Comparison of ENCODE assay signal across 22 mouse cellular contexts in the genomic region with DNA sequence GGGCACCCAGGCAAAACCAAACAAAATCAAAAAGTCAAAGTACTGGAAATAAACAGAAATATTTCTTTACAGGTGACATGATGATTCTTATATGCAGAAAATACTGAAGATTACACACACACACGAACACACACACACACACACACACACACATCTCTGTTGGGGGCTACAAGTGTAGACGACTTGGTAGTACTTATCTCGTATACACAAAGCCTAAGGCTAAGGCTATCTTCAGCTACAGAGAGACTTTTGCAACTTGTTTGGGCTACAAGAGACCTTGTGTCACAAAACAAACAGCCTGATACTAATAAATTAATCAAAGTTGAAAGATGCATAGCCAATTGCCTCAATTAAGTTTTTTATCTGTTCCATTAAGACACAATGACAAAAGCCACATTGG. TPM values are rescaled to one million over a fixed set of nuclear protein-coding genes. Genes with fewer than 3 reads are reported as not detected.
A peak's percentile ranks its signal among the peaks of the same experiment; 100 is the strongest.
DNase-seq lines count a peak whose midpoint lies in the region; ATAC-seq and TF ChIP-seq lines count a peak whose summit lies in the region.
"Had no signal": no experiment of that assay in that cellular context is flagged by ENCODE, and none has a peak within 500 bp of the region (broad histone marks: within the 10 kb centered on the region; RNA-seq: fewer than 3 reads in every experiment).

No protein-coding gene starts in this region.

- 57% methylated on average over 3 of the region's 3 CpGs for WGBS in liver, embryonic 11.5 days
- WGBS in liver, postnatal 0 days (ENCODE audit: insufficient replicate concordance), result 61% methylated on average over 3 of the region's 3 CpGs
- 33% methylated on average over 3 of the region's 3 CpGs for WGBS in liver, embryonic 12.5 days (ENCODE audit: insufficient replicate concordance)
- WGBS in liver, embryonic 13.5 days (ENCODE audit: insufficient replicate concordance), result 36% methylated on average over 3 of the region's 3 CpGs
- WGBS in liver, embryonic 16.5 days (ENCODE audit: insufficient replicate concordance), result 45% methylated on average over 3 of the region's 3 CpGs

- TF ChIP-seq CTCF in liver, postnatal 0 days (IDR thresholded peaks at IDR 0.05; ENCODE audit: low read depth), result no peak

- no peak for DNase-seq in liver, embryonic 11.5 days (ENCODE audit: low spot score)
- DNase-seq in liver, postnatal 0 days, result no peak
- DNase-seq in liver, result no peak
- DNase-seq in liver, embryonic 13.5 days, result no peak
- DNase-seq in heart, postnatal 14 days, result no peak
- DNase-seq in frontal cortex, adult 2 months (ENCODE audit: extremely low spot score in 1 of 2, low spot score in 1 of 2), result no peak
- DNase-seq: adrenal gland, adult 2 months; adrenal gland, adult 8-10 months; adrenal gland, postnatal 10 days; adrenal gland, postnatal 14 days; adrenal gland, postnatal 25 days; adrenal gland, postnatal 36 days; B cell, adult 2 months; cerebellum, adult 11 months; cerebellum, adult 11-12 months had no signal

- 0 out of 2 replicates have a peak, but pooled peaks have one; percentile 57 for ATAC-seq in liver, embryonic 11.5 days (replicated peaks; ENCODE audit: low FRiP score)
- no peak for ATAC-seq in liver, postnatal 0 days
- peak; percentile 74 for ATAC-seq in liver, embryonic 12.5 days
- peak; percentile 57; the same call in 1 of the 2 replicates for ATAC-seq in liver, embryonic 13.5 days (ENCODE audit: low read depth)
- ATAC-seq in liver, embryonic 16.5 days (ENCODE audit: low read depth), result peak; percentile 58; the same call in 1 of the 2 replicates
- ATAC-seq: activated CD4-positive, CD25-positive, alpha-beta regulatory T cell, adult 4 months; CD4-positive, CD25-positive, alpha-beta regulatory T cell, adult 4 months; Patski had no signal

- H3K4me2 ChIP-seq in liver, embryonic 11.5 days, result no peak overlapping the region
- no peak overlapping the region for H3K4me2 ChIP-seq in liver, postnatal 0 days (ENCODE audit: low read depth, low read length)
- H3K4me2 ChIP-seq in liver, embryonic 12.5 days, result no peak overlapping the region
- H3K4me2 ChIP-seq in liver, embryonic 13.5 days, result no peak overlapping the region
- H3K4me2 ChIP-seq in liver, embryonic 16.5 days (ENCODE audit: low read depth, low read length), result no peak overlapping the region

- H3K9ac ChIP-seq in liver, embryonic 11.5 days (ENCODE audit: low read depth, low read length), result no peak overlapping the region
- H3K9ac ChIP-seq in liver, postnatal 0 days (replicated peaks), result no peak overlapping the region
- no peak overlapping the region for H3K9ac ChIP-seq in liver, embryonic 12.5 days
- H3K9ac ChIP-seq in liver, embryonic 13.5 days, result no peak overlapping the region
- H3K9ac ChIP-seq in liver, embryonic 16.5 days (ENCODE audit: low read depth, low read length), result no peak overlapping the region

- intact Hi-C loops in heart, postnatal 14 days (cut with DNase I), result no loop called here

- no peak overlapping the region for H3K4me3 ChIP-seq in liver, embryonic 11.5 days (ENCODE audit: low read depth, low read length)
- H3K4me3 ChIP-seq in liver, postnatal 0 days (ENCODE audit: low read depth, low read length), result no peak overlapping the region
- H3K4me3 ChIP-seq in liver, embryonic 12.5 days, result no peak overlapping the region
- H3K4me3 ChIP-seq in liver, embryonic 13.5 days (replicated peaks), result no peak overlapping the region
- H3K4me3 ChIP-seq in liver, embryonic 16.5 days (ENCODE audit: low read depth, low read length), result no peak overlapping the region

- H3K4me1 ChIP-seq in liver, embryonic 11.5 days (replicated peaks; ENCODE audit: control insufficient read depth, insufficient read depth, low read length), result no peaks in the 10 kb centered on the region
- H3K4me1 ChIP-seq in liver, postnatal 0 days (ENCODE audit: insufficient read depth), result no peaks in the 10 kb centered on the region
- H3K4me1 ChIP-seq in liver, embryonic 12.5 days, result 0 out of 2 replicates have a peak, but pooled peaks cover 4% of the 10 kb centered on the region
- H3K4me1 ChIP-seq in liver, embryonic 13.5 days (replicated peaks), result peaks cover 6% of the 10 kb centered on the region
- H3K4me1 ChIP-seq in liver, embryonic 16.5 days (ENCODE audit: control insufficient read depth, low read depth, low read length), result no peaks in the 10 kb centered on the region

- H3K27ac ChIP-seq in liver, embryonic 11.5 days (ENCODE audit: low read depth, low read length), result no peak overlapping the region
- H3K27ac ChIP-seq in liver, postnatal 0 days (ENCODE audit: low read depth), result no peak overlapping the region
- no peak overlapping the region for H3K27ac ChIP-seq in liver, embryonic 12.5 days
- H3K27ac ChIP-seq in liver, embryonic 13.5 days, result no peak overlapping the region
- H3K27ac ChIP-seq in liver, embryonic 16.5 days (ENCODE audit: low read length), result no peak overlapping the region

- TF ChIP-seq EP300 in liver, postnatal 0 days (IDR thresholded peaks at IDR 0.05; ENCODE audit: low read depth), result no peak

- no peaks in the 10 kb centered on the region for H3K9me3 ChIP-seq in liver, embryonic 11.5 days (ENCODE audit: control insufficient read depth, low read length)
- no peaks in the 10 kb centered on the region for H3K9me3 ChIP-seq in liver, postnatal 0 days (ENCODE audit: low read length)
- no peaks in the 10 kb centered on the region for H3K9me3 ChIP-seq in liver, embryonic 12.5 days (replicated peaks)
- no peaks in the 10 kb centered on the region for H3K9me3 ChIP-seq in liver, embryonic 13.5 days (replicated peaks)
- no peaks in the 10 kb centered on the region for H3K9me3 ChIP-seq in liver, embryonic 16.5 days (replicated peaks; ENCODE audit: control insufficient read depth, low read length)
- H3K9me3 ChIP-seq: G1E had no signal

- no peaks in the 10 kb centered on the region for H3K36me3 ChIP-seq in liver, embryonic 11.5 days (ENCODE audit: control insufficient read depth, insufficient read depth, low read length)
- no peaks in the 10 kb centered on the region for H3K36me3 ChIP-seq in liver, postnatal 0 days (replicated peaks; ENCODE audit: insufficient read depth, low read length)
- no peaks in the 10 kb centered on the region for H3K36me3 ChIP-seq in liver, embryonic 12.5 days
- no peaks in the 10 kb centered on the region for H3K36me3 ChIP-seq in liver, embryonic 13.5 days
- H3K36me3 ChIP-seq in liver, embryonic 16.5 days (ENCODE audit: control insufficient read depth, insufficient read depth), result no peaks in the 10 kb centered on the region
- H3K36me3 ChIP-seq: G1E had no signal

- H3K27me3 ChIP-seq in liver, embryonic 11.5 days (replicated peaks; ENCODE audit: control insufficient read depth, insufficient read depth, low read length), result peaks cover 5% of the 10 kb centered on the region; the same call in 1 of the 2 replicates
- no peaks in the 10 kb centered on the region for H3K27me3 ChIP-seq in liver, postnatal 0 days (ENCODE audit: insufficient read depth, low read length)
- H3K27me3 ChIP-seq in liver, embryonic 12.5 days (replicated peaks), result no peaks in the 10 kb centered on the region
- no peaks in the 10 kb centered on the region for H3K27me3 ChIP-seq in liver, embryonic 13.5 days
- no peaks in the 10 kb centered on the region; the same call in 1 of the 2 replicates for H3K27me3 ChIP-seq in liver, embryonic 16.5 days (ENCODE audit: control insufficient read depth, insufficient read depth, low read depth, low read length)
- H3K27me3 ChIP-seq: CH12.LX had no signal

RNA-seq across cellular contexts. Expression of gene Maged1, which starts 19.8 kb away (rescaled TPM):
- 242 and 257 TPM in 2 replicates for polyA plus RNA-seq in liver, embryonic 11.5 days (2014; fragmentation: Nextera tagmentation; extraction: Ambion mirVana)
- polyA plus RNA-seq in liver, postnatal 0 days (2015; fragmentation: Nextera tagmentation; extraction: Ambion mirVana), result 67.5 and 67.6 TPM in 2 replicates
- polyA plus RNA-seq in liver, embryonic 12.5 days (2016; fragmentation: Nextera tagmentation; extraction: Ambion mirVana), result 114 and 116 TPM in 2 replicates
- polyA plus RNA-seq in liver, embryonic 13.5 days (2015; fragmentation: Nextera tagmentation; extraction: Ambion mirVana), result 74.3 and 89.8 TPM in 2 replicates
- polyA plus RNA-seq in liver, embryonic 16.5 days (2015; fragmentation: Nextera tagmentation; extraction: Ambion mirVana), result 74.9 and 84.6 TPM in 2 replicates
- 100 to 1,000 TPM; 111 to 115 TPM for total RNA-seq in heart, postnatal 14 days (2021)
- 458 and 507 TPM in 2 replicates for polyA plus RNA-seq in frontal cortex, adult 2 months (2012; rRNA removed)
